Mouse (Mus musculus): ENCODE results near the gene Gm17359. TPM values are rescaled to one million over a fixed set of nuclear protein-coding genes. Genes with fewer than 3 reads are reported as not detected.

The Gm17359 gene
- polyA plus RNA-seq, 1 experiment from 2014 or later: not detected

DNA sequence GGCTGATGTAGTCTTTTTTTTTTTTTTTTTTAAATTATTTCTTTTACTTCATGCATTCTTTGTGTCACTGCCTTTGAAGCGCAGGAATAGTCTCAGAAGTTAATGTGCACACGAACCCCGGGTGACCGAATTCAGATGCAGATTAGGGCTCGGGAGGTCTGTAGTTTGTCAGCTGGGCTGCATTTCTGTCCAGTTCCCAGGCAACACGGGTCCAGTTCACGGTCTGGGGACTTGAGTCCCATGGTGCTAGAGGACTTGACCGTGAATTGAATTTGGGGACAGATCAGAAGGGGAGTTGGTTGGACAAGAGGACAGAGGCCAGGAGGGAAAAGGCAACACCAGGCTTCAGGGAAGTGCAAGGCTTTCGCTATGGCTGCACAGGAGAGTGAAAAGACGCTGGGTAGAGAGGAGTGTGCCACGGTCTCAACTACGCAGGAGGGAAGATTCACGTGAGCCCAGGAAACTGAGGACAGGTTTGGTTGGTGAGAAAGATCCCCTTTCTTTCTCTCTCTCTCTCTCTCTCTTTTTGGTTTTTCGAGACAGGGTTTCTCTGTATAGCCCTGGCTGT lies 116.3 kb downstream of the Gm17359 start:
- Histone ChIP-seq H3K36me3 (peaks cover 6% of the 10 kb centered on the region; the same call in 1 of the 2 replicates), H3K27me3 (no peaks in the 10 kb centered on the region), H3K9ac (replicated peaks) (no peak overlapping the region), H3K4me3 (no peak overlapping the region), H3K4me2 (replicated peaks) (no peak overlapping the region), H3K27ac (replicated peaks) (no peak overlapping the region), H3K9me3 (no peaks in the 10 kb centered on the region), H3K4me1 (0 out of 2 replicates have a peak, but pooled peaks cover 4% of the 10 kb centered on the region)
- WGBS: 25% methylated on average over 14 of the region's 14 CpGs
- ATAC-seq (replicated peaks): peak; percentile 79

GRCm38 (mm10) chr3:79455761-79456160 lies 119.3 kb downstream of the Gm17359 start:
- ATAC-seq (replicated peaks): no peak
- Histone ChIP-seq H3K9ac (replicated peaks) (no peak overlapping the region), H3K36me3 (peaks cover 17% of the 10 kb centered on the region), H3K9me3 (no peaks in the 10 kb centered on the region), H3K4me1 (0 out of 2 replicates have a peak, but pooled peaks cover 4% of the 10 kb centered on the region), H3K4me2 (replicated peaks) (no peak overlapping the region), H3K27me3 (no peaks in the 10 kb centered on the region), H3K4me3 (no peak overlapping the region), H3K27ac (replicated peaks) (no peak overlapping the region)
- 77% methylated on average over 11 of the region's 11 CpGs for whole genome bisulfite sequencing

DNA sequence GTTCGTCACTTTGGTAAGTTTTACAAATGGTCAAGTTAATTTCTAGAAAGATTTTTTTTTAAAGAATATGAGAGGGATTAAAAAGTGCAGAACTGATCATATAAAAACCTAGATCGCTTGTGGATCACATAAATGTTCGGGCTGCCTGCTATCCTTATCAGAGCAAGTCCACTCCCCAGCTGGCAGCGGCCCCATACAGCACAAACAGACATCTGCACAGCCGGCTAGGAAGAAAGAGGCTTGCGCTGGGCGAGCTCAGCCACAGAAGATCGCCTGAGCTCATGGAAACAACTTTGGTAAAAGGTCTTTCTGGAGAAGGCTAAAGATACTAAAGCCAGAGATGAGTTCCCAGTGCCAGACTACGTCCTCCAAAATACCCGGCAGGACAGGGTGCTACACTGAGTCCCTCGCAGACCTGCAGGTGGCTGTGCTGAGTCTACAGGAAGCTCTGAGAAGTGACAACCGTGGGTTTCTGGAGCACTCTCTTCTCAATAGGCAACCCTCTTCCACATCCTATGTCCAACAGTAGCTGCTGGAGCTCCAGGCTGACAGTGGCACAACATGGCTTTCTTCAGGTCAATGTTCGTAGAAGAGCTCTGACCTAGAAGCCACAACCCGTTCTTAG lies 122.3 kb downstream of the Gm17359 start:
- H3K27me3 ChIP-seq: no peaks in the 10 kb centered on the region
- ATAC-seq (replicated peaks): no peak
- H3K4me1 ChIP-seq: no peaks in the 10 kb centered on the region
- no peak overlapping the region for H3K9ac ChIP-seq (replicated peaks)
- no peak overlapping the region for H3K4me2 ChIP-seq (replicated peaks)
- H3K4me3 ChIP-seq: no peak overlapping the region
- peaks cover 29% of the 10 kb centered on the region for H3K36me3 ChIP-seq
- 89% methylated on average over 14 of the region's 14 CpGs for whole genome bisulfite sequencing
- no peaks in the 10 kb centered on the region for H3K9me3 ChIP-seq
- no peak overlapping the region for H3K27ac ChIP-seq (replicated peaks)

DNA sequence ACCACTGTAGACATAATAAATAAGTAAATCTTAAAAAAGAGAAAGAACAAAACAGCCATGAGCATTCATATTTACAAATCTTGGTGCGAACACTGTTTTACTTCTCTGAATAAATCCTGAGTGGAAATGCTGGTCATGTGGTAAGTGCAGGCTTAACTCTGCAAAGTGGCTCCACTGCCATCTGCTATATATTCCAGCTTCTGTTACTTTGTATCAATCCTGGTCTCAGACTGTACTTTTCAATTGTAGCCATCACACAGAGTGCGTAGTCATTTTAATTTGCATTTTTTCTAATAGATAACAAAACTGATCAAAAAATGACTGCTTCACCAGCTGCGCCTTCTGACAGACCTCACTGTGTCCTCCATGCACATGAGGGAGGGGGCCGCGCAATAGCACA lies 133.0 kb downstream of the Gm17359 start:
- Histone ChIP-seq H3K27ac (replicated peaks) (no peak overlapping the region), H3K4me3 (no peak overlapping the region), H3K4me2 (replicated peaks) (no peak overlapping the region), H3K4me1 (peaks cover under 1% of the 10 kb centered on the region; the same call in 1 of the 2 replicates), H3K9ac (replicated peaks) (no peak overlapping the region), H3K9me3 (no peaks in the 10 kb centered on the region), H3K27me3 (no peaks in the 10 kb centered on the region), H3K36me3 (peaks cover 25% of the 10 kb centered on the region; the same call in 1 of the 2 replicates)
- ATAC-seq (replicated peaks): no peak
- 98% methylated on average over 5 of the region's 5 CpGs for WGBS

DNA sequence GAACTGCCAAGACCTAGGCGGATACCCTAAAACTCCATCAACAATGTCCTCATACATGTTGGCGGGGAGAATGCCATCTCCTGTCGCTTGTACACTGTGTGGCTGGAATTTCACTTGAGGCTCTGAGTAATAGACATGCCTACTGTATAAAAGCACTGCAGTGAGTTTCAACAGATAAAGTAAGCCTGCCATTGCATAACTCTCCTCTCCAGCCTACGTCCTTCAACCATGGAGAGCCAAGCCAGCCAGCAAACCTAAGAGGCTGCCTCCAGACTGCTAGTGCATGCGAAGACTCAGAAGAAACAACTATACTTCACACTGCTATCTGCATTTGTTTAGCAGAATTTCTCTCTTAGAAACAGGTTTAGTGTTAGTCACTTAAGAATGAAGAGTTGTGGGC lies 135.9 kb downstream of the Gm17359 start:
- WGBS: 98% methylated on average over 5 of the region's 5 CpGs
- Histone ChIP-seq H3K9me3 (no peaks in the 10 kb centered on the region), H3K9ac (replicated peaks) (no peak overlapping the region), H3K4me2 (replicated peaks) (no peak overlapping the region), H3K4me1 (peaks cover 16% of the 10 kb centered on the region), H3K27ac (replicated peaks) (no peak overlapping the region), H3K36me3 (peaks cover 13% of the 10 kb centered on the region; the same call in 1 of the 2 replicates), H3K27me3 (no peaks in the 10 kb centered on the region), H3K4me3 (no peak overlapping the region)
- ATAC-seq (replicated peaks): no peak

GRCm38 (mm10) chr3:79474911-79475310 lies 138.4 kb downstream of the Gm17359 start:
- peak; percentile 90 for ATAC-seq (replicated peaks)
- peaks cover 16% of the 10 kb centered on the region for H3K4me1 ChIP-seq
- H3K4me3 ChIP-seq: no peak overlapping the region
- no peak overlapping the region for H3K9ac ChIP-seq (replicated peaks)
- WGBS: 17% methylated on average over 4 of the region's 4 CpGs
- no peaks in the 10 kb centered on the region for H3K27me3 ChIP-seq
- H3K36me3 ChIP-seq: peaks cover 11% of the 10 kb centered on the region; the same call in 1 of the 2 replicates
- no peak overlapping the region for H3K4me2 ChIP-seq (replicated peaks)
- H3K27ac ChIP-seq (replicated peaks): peak overlapping the region; percentile 46; the same call in 1 of the 2 replicates
- no peaks in the 10 kb centered on the region for H3K9me3 ChIP-seq

GRCm38 (mm10) chr3:79475980-79476379 lies 139.5 kb downstream of the Gm17359 start:
- Histone ChIP-seq H3K36me3 (peaks cover 21% of the 10 kb centered on the region; the same call in 1 of the 2 replicates), H3K27ac (replicated peaks) (no peak overlapping the region)
- WGBS: 79% methylated on average over 2 of the region's 2 CpGs

GRCm38 (mm10) chr3:79478400-79478799 lies 141.9 kb downstream of the Gm17359 start:
- no peaks in the 10 kb centered on the region for H3K27me3 ChIP-seq
- H3K27ac ChIP-seq (replicated peaks): no peak overlapping the region
- H3K9ac ChIP-seq (replicated peaks): no peak overlapping the region
- peaks cover 16% of the 10 kb centered on the region for H3K4me1 ChIP-seq
- no peak overlapping the region for H3K4me3 ChIP-seq
- no peak for ATAC-seq (replicated peaks)
- WGBS: 90% methylated on average over 8 of the region's 8 CpGs
- peaks cover 25% of the 10 kb centered on the region; the same call in 1 of the 2 replicates for H3K36me3 ChIP-seq
- H3K9me3 ChIP-seq: no peaks in the 10 kb centered on the region
- H3K4me2 ChIP-seq (replicated peaks): no peak overlapping the region

More at GRCm38 (mm10) chr3:79475980-79476379, 139.5 kb downstream of the Gm17359 start:
- Histone ChIP-seq H3K9me3 (no peaks in the 10 kb centered on the region), H3K4me3 (no peak overlapping the region), H3K4me2 (replicated peaks) (no peak overlapping the region), H3K27me3 (no peaks in the 10 kb centered on the region), H3K4me1 (peaks cover 16% of the 10 kb centered on the region), H3K9ac (replicated peaks) (no peak overlapping the region)
- no peak for ATAC-seq (replicated peaks)

- H3K4me3 ChIP-seq: no peak overlapping the region
These were observed 142.4 kb downstream of the Gm17359 start for GRCm38 (mm10) chr3:79478880-79479279.

DNA sequence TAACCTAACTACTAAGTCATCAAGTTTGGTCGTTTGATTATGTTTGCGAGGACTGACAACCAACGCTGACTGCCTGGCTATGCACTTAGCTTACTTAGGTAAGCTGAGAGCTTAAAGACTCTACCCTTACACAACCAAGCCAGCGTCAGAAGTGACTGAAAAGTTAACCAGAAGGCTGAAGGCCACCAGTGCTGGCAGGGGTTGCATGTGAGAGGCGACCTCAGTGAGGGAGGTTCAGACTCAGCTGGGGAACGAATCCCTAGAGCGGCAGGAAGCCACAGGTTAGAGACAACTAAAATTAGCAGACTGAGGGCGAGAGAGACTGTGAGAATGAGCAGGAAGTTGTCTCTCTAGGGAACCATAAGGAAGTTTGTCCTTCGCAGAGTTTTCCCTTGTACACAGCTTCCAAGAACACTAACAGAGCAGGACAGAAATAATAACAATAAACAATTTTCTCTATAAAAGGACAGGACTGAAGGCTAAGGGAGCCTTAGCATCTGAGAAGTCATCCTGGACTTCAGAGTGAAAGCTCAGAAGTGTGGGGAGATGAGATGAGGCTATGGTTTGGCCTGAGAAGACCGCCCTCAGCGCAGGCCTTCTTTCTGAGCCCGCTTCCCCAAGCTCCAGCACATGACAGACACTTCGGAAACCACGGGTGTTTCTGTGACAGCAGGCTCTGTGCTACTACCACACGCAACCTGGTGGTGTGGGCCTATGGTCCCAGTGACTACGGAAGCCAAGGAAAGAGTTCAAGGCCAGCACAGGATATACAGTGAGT lies 148.0 kb downstream of the Gm17359 start:
- H3K27me3 ChIP-seq: no peaks in the 10 kb centered on the region
- no peak for ATAC-seq (replicated peaks)
- H3K36me3 ChIP-seq: peaks cover 49% of the 10 kb centered on the region

More at GRCm38 (mm10) chr3:79478880-79479279, 142.4 kb downstream of the Gm17359 start:
- H3K4me2 ChIP-seq (replicated peaks): no peak overlapping the region
- H3K9me3 ChIP-seq: no peaks in the 10 kb centered on the region
- H3K27ac ChIP-seq (replicated peaks): no peak overlapping the region
- WGBS: 75% methylated on average over 4 of the region's 4 CpGs
- H3K36me3 ChIP-seq: peaks cover 30% of the 10 kb centered on the region; the same call in 1 of the 2 replicates
- no peak overlapping the region for H3K9ac ChIP-seq (replicated peaks)
- peaks cover 16% of the 10 kb centered on the region for H3K4me1 ChIP-seq
- H3K27me3 ChIP-seq: no peaks in the 10 kb centered on the region
- ATAC-seq (replicated peaks): no peak

GRCm38 (mm10) chr3:79488025-79488424 lies 151.6 kb downstream of the Gm17359 start:
- H3K9me3 ChIP-seq: no peaks in the 10 kb centered on the region
- no peaks in the 10 kb centered on the region for H3K27me3 ChIP-seq
- H3K4me1 ChIP-seq: no peaks in the 10 kb centered on the region
- peaks cover 48% of the 10 kb centered on the region for H3K36me3 ChIP-seq
- no peak for ATAC-seq (replicated peaks)
- no peak overlapping the region for H3K9ac ChIP-seq (replicated peaks)
- no peak overlapping the region for H3K4me2 ChIP-seq (replicated peaks)
- 95% methylated on average over 7 of the region's 7 CpGs for WGBS
- H3K4me3 ChIP-seq: no peak overlapping the region
- H3K27ac ChIP-seq (replicated peaks): no peak overlapping the region

More for the DNA sequence above, 148.0 kb downstream of the Gm17359 start:
- H3K9ac ChIP-seq (replicated peaks): no peak overlapping the region
- H3K4me1 ChIP-seq: no peaks in the 10 kb centered on the region
- no peak overlapping the region for H3K4me2 ChIP-seq (replicated peaks)
- 93% methylated on average over 16 of the region's 16 CpGs for WGBS
- H3K4me3 ChIP-seq: no peak overlapping the region
- H3K27ac ChIP-seq (replicated peaks): no peak overlapping the region
- H3K9me3 ChIP-seq: no peaks in the 10 kb centered on the region

DNA sequence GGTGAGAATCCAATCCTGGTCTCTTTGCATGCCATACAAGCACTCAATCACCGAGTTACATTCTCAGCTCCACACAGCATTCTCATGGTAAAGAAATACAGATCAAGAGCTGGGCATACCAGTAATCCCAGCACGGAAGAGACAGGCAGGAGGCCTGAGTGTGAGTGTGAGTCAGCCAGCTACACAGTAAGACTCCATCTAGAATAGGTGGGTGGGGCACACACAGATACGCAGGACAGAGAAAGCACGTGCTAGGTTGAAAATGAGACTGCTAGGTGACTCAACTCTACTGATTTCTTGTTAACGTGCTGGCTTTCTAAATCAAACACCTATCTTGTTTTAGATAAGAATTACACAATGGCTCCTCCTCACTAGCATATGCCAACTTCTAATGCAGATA lies 153.6 kb downstream of the Gm17359 start:
- H3K4me2 ChIP-seq (replicated peaks): no peak overlapping the region
- H3K4me1 ChIP-seq: no peaks in the 10 kb centered on the region
- H3K9me3 ChIP-seq: no peaks in the 10 kb centered on the region
- no peak overlapping the region for H3K9ac ChIP-seq (replicated peaks)
- no peak overlapping the region for H3K4me3 ChIP-seq
- H3K27ac ChIP-seq (replicated peaks): no peak overlapping the region
- H3K36me3 ChIP-seq: peaks cover 48% of the 10 kb centered on the region
- WGBS: 94% methylated on average over 5 of the region's 5 CpGs
- no peak for ATAC-seq (replicated peaks)
- H3K27me3 ChIP-seq: no peaks in the 10 kb centered on the region

Data from forebrain, embryonic 15.5 days (tissue).